Mouse (Mus musculus) forebrain, embryonic 14.5 days (tissue): Measurements from ENCODE around the gene Rbm42. TPM values are rescaled to one million over a fixed set of nuclear protein-coding genes. Genes with fewer than 3 reads are reported as not detected.
A peak's percentile ranks its signal among the peaks of the same experiment; 100 is the strongest.

ENCODE experiments used
- ATAC-seq: fragments of 200-750 bp; cut with Nextera tagmentation; 2 replicates; pipeline ENCODE4 v1.8.0; 2017; ENCODE audit warnings: mild to moderate bottlenecking, moderate library complexity
- DNase-seq: peaks from one replicate; pipeline ENCODE4 v3.0.0-alpha.2; 2015; ENCODE audit warnings: low spot score
- H3K27ac ChIP-seq: fragments of 300-500 bp; sonication (generic); 2 replicates; pipeline ENCODE4 v1.5.1; 2014; ENCODE audit warnings: low read depth, mild to moderate bottlenecking, control low read depth, low read length, moderate library complexity
- H3K27me3 ChIP-seq: fragments of 300-500 bp; sonication (generic); replicated peaks from 2 replicates; pipeline ENCODE4 v1.6.1; 2014; ENCODE audit warnings: low read length, control low read depth, mixed read lengths; ENCODE audit not compliant: control insufficient read depth, insufficient read depth
- H3K36me3 ChIP-seq: fragments of 300-500 bp; sonication (generic); 2 replicates; pipeline ENCODE4 v1.6.1; 2014; ENCODE audit warnings: low read length, control low read depth; ENCODE audit not compliant: control insufficient read depth, insufficient read depth
- H3K4me1 ChIP-seq: fragments of 300-500 bp; sonication (generic); 2 replicates; pipeline ENCODE4 v1.6.1; 2014; ENCODE audit warnings: antibody characterized with exemption, low read length, control low read depth; ENCODE audit not compliant: control insufficient read depth, insufficient read depth
- H3K4me2 ChIP-seq: fragments of 300-500 bp; sonication (generic); 2 replicates; pipeline ENCODE4 v1.6.1; 2014; ENCODE audit warnings: mild to moderate bottlenecking, control low read depth, low read length
- H3K4me3 ChIP-seq: fragments of 300-500 bp; sonication (generic); 2 replicates; pipeline ENCODE4 v1.5.1; 2014; ENCODE audit warnings: low read depth, low read length, control low read depth
- H3K9ac ChIP-seq: fragments of 300-500 bp; sonication (generic); 2 replicates; pipeline ENCODE4 v1.6.1; 2014; ENCODE audit warnings: mild to moderate bottlenecking, low read length, control low read depth, moderate library complexity
- H3K9me3 ChIP-seq: fragments of 300-500 bp; sonication (generic); replicated peaks from 2 replicates; pipeline ENCODE4 v1.6.1; 2016; ENCODE audit warnings: low read length, control low read depth, mixed read lengths; ENCODE audit not compliant: control insufficient read depth
- WGBS: fragments of 180-500 bp; shearing (Covaris S2); extraction: QIAGEN DNeasy Blood & Tissue Kit; methylation state at CpG from one replicate; pipeline ENCODE4 v1.1.7; 2014; 5-methylcytosine and 5-hydroxymethylcytosine counted together
- polyA plus RNA-seq: library from polyadenylated mRNA; unstranded; fragments of >200 nt; fragmentation: Nextera tagmentation; extraction: Ambion mirVana; gene quantifications from 2 replicates; pipeline ENCODE4 v1.2.1, GENCODE M21; 2014

The Rbm42 gene
- polyA plus RNA-seq, 1 experiment from 2014 or later = 120 TPM

- Histone ChIP-seq H3K4me3 (no peak overlapping the region), H3K9ac (no peak overlapping the region), H3K4me2 (no peak overlapping the region), H3K4me1 (no peaks in the 10 kb centered on the region), H3K27ac (no peak overlapping the region), H3K9me3 (no peaks in the 10 kb centered on the region), H3K36me3 (no peaks in the 10 kb centered on the region), H3K27me3 (no peaks in the 10 kb centered on the region)
- ATAC-seq = no peak
- 41% methylated on average over 5 of the region's 5 CpGs for WGBS
- no peak for DNase-seq
These were observed 53.3 kb downstream of the Rbm42 start for GRCm38 (mm10) chr7:30596811-30597210.

DNA sequence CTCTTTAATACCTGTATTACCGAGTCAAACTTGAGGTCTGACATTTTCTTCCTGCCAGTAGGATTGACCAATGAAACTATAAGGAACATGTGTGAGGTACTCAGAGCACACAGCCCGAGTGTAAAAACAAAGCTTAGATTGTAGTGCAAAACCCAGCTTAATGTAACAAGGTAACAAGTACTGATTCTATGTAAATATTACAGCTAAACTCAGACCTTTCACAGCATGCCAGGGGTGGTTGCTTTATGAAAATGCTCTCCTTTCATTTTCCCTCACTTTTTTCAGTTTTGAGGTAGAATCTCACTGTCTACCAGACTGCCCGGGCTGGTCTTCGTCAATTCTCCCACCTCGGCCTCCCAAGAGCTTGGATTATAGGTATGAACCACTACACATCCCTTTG lies 54.0 kb downstream of the Rbm42 start:
- Histone ChIP-seq H3K4me1 (no peaks in the 10 kb centered on the region), H3K4me3 (no peak overlapping the region), H3K9ac (no peak overlapping the region), H3K36me3 (no peaks in the 10 kb centered on the region), H3K9me3 (no peaks in the 10 kb centered on the region), H3K27ac (no peak overlapping the region), H3K4me2 (no peak overlapping the region), H3K27me3 (no peaks in the 10 kb centered on the region)
- no peak for ATAC-seq
- 82% methylated on average over 5 of the region's 5 CpGs for WGBS
- DNase-seq = no peak

DNA sequence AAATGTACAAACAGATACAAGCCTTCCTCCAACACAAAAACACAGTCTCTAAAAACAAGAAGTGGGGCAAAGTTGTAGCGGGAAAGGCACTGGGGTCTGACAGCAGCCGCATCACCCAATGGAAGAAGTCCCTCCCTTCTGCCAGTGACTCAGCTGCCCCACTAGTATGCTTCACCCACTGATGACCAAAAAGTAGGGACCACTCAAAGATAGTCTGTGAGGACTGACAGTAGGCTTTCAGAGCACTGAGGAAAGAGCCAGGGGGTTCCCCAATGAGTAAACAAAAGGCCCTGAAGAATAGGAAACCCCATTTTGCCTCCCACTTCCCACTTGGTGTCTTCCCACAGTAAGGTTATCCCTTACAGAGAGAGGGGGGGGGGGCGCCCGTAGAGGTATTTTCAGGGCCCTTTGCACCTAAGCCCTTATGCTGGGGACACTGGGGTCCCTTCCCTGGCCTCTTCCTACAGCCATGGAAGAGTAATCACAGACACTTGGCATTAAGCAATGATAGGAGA lies 55.5 kb downstream of the Rbm42 start:
- 67% methylated on average over 4 of the region's 4 CpGs for WGBS
- H3K36me3 ChIP-seq = no peaks in the 10 kb centered on the region
- DNase-seq (no peak), ATAC-seq (no peak)
- H3K9ac ChIP-seq = no peak overlapping the region
- H3K9me3 ChIP-seq = no peaks in the 10 kb centered on the region
- H3K27me3 ChIP-seq = no peaks in the 10 kb centered on the region
- H3K4me1 ChIP-seq = no peaks in the 10 kb centered on the region
- no peak overlapping the region for H3K4me2 ChIP-seq
- no peak overlapping the region for H3K27ac ChIP-seq
- H3K4me3 ChIP-seq = no peak overlapping the region

- H3K9ac ChIP-seq = no peak overlapping the region
- WGBS = 75% methylated on average over 10 of the region's 10 CpGs
- no peak for DNase-seq
These were observed 56.3 kb downstream of the Rbm42 start for GRCm38 (mm10) chr7:30593579-30594509.

GRCm38 (mm10) chr7:30592772-30593423 lies 57.2 kb downstream of the Rbm42 start:
- Histone ChIP-seq H3K4me2 (no peak overlapping the region), H3K4me3 (no peak overlapping the region), H3K9ac (no peak overlapping the region), H3K27me3 (no peaks in the 10 kb centered on the region), H3K36me3 (no peaks in the 10 kb centered on the region), H3K9me3 (no peaks in the 10 kb centered on the region), H3K27ac (no peak overlapping the region), H3K4me1 (no peaks in the 10 kb centered on the region)
- DNase-seq (no peak), ATAC-seq (no peak)
- WGBS = 58% methylated on average over 5 of the region's 5 CpGs

More at GRCm38 (mm10) chr7:30593579-30594509, 56.3 kb downstream of the Rbm42 start:
- Histone ChIP-seq H3K27ac (no peak overlapping the region), H3K9me3 (no peaks in the 10 kb centered on the region), H3K36me3 (no peaks in the 10 kb centered on the region), H3K27me3 (no peaks in the 10 kb centered on the region), H3K4me2 (no peak overlapping the region), H3K4me1 (no peaks in the 10 kb centered on the region), H3K4me3 (no peak overlapping the region)
- no peak for ATAC-seq

GRCm38 (mm10) chr7:30591605-30591951 lies 58.5 kb downstream of the Rbm42 start:
- Histone ChIP-seq H3K4me1 (peaks cover 7% of the 10 kb centered on the region), H3K4me3 (no peak overlapping the region), H3K9ac (peak overlapping the region; percentile 29; the same call in 1 of the 2 replicates), H3K9me3 (no peaks in the 10 kb centered on the region), H3K4me2 (no peak overlapping the region), H3K27ac (no peak overlapping the region), H3K27me3 (no peaks in the 10 kb centered on the region), H3K36me3 (peaks cover 5% of the 10 kb centered on the region)
- DNase-seq (no peak), ATAC-seq (no peak)
- 14% methylated on average over 4 of the region's 4 CpGs for WGBS

Other genes starting within 250 kb of the Rbm42 start
- gene Tyrobp, start 236.6 kb downstream of the Rbm42 start, polyA plus RNA-seq = 31.1 and 31.3 TPM in 2 replicates
- gene Hcst, start 230.5 kb downstream of the Rbm42 start, polyA plus RNA-seq = 0.61 TPM in 1 of 2 replicates, not detected in the other
- gene Nfkbid, start 228.6 kb downstream of the Rbm42 start, polyA plus RNA-seq = 1.2 and 1.4 TPM in 2 replicates
- 467 and 579 TPM in 2 replicates for gene Aplp1, start 204.8 kb downstream of the Rbm42 start, polyA plus RNA-seq
- 0.65 and 0.79 TPM in 2 replicates for gene Kirrel2, start 192.6 kb downstream of the Rbm42 start, polyA plus RNA-seq
- 0.10 TPM in 1 of 2 replicates, not detected in the other for gene Nphs1, start 192.0 kb downstream of the Rbm42 start, polyA plus RNA-seq
- not detected in 2 replicates for gene Prodh2, start 156.7 kb downstream of the Rbm42 start, polyA plus RNA-seq
- 63.5 and 98.4 TPM in 2 replicates for gene Arhgap33, start 115.3 kb downstream of the Rbm42 start, polyA plus RNA-seq
- gene Hspb6, start 98.1 kb downstream of the Rbm42 start, polyA plus RNA-seq = 8.6 and 10.1 TPM in 2 replicates
- 6.2 and 7.1 TPM in 2 replicates for gene Proser3, start 98.0 kb downstream of the Rbm42 start, polyA plus RNA-seq
- gene Lin37, start 90.5 kb downstream of the Rbm42 start, polyA plus RNA-seq = 47.6 and 59.0 TPM in 2 replicates
- 132 and 135 TPM in 2 replicates for gene U2af1l4, start 87.0 kb downstream of the Rbm42 start, polyA plus RNA-seq
- 7.0 and 10.7 TPM in 2 replicates for gene Gm49396, start 87.0 kb downstream of the Rbm42 start, polyA plus RNA-seq
- 121 and 143 TPM in 2 replicates for gene Psenen, start 86.7 kb downstream of the Rbm42 start, polyA plus RNA-seq
- gene Igflr1, start 84.9 kb downstream of the Rbm42 start, polyA plus RNA-seq = 1.7 and 6.4 TPM in 2 replicates
- gene Kmt2b, start 61.6 kb downstream of the Rbm42 start, polyA plus RNA-seq = 8.7 and 9.6 TPM in 2 replicates
- 0.12 and 0.34 TPM in 2 replicates for gene Zbtb32, start 51.4 kb downstream of the Rbm42 start, polyA plus RNA-seq
- gene Upk1a, start 37.5 kb downstream of the Rbm42 start, polyA plus RNA-seq = 0.20 and 0.25 TPM in 2 replicates
- 909 and 1,141 TPM in 2 replicates for gene Cox6b1, start 24.2 kb downstream of the Rbm42 start, polyA plus RNA-seq
- gene Etv2, start 14.5 kb downstream of the Rbm42 start, polyA plus RNA-seq = not detected in 2 replicates
- 32.9 and 35.8 TPM in 2 replicates for gene Haus5, start 14.7 kb upstream of the Rbm42 start, polyA plus RNA-seq
- gene Pmis2, start 21.3 kb upstream of the Rbm42 start, polyA plus RNA-seq = not detected in 2 replicates
- gene 2200002J24Rik, start 48.6 kb upstream of the Rbm42 start, polyA plus RNA-seq = not detected in 2 replicates
- gene Atp4a, start 61.9 kb upstream of the Rbm42 start, polyA plus RNA-seq = 0.84 and 1.2 TPM in 2 replicates
- 228 and 286 TPM in 2 replicates for gene Tmem147, start 79.2 kb upstream of the Rbm42 start, polyA plus RNA-seq
- 0.57 and 0.59 TPM in 2 replicates for gene Gapdhs, start 93.4 kb upstream of the Rbm42 start, polyA plus RNA-seq
- gene Sbsn, start 101.2 kb upstream of the Rbm42 start, polyA plus RNA-seq = 1.3 and 2.0 TPM in 2 replicates
- gene Dmkn, start 113.4 kb upstream of the Rbm42 start, polyA plus RNA-seq = 0.74 and 0.88 TPM in 2 replicates
- gene Krtdap, start 137.6 kb upstream of the Rbm42 start, polyA plus RNA-seq = 1.1 TPM in 1 of 2 replicates, not detected in the other
- gene Ffar2, start 173.5 kb upstream of the Rbm42 start, polyA plus RNA-seq = 0.11 and 0.46 TPM in 2 replicates
- not detected in 2 replicates for gene Ffar3, start 205.9 kb upstream of the Rbm42 start, polyA plus RNA-seq
- not detected in 2 replicates for gene Ffar1, start 211.2 kb upstream of the Rbm42 start, polyA plus RNA-seq
- not detected in 2 replicates for gene Cd22, start 230.0 kb upstream of the Rbm42 start, polyA plus RNA-seq